Mouse (Mus musculus): ENCODE data around the gene Lrrtm3. TPM values are rescaled to one million over a fixed set of nuclear protein-coding genes. Genes with fewer than 3 reads are reported as not detected.

The Lrrtm3 gene
- polyA plus RNA-seq, 1 experiment: not detected

GRCm38 (mm10) chr10:64020347-64020746 lies 69.7 kb downstream of the Lrrtm3 start:
- Histone ChIP-seq H3K9me3 (ENCODE audit: control insufficient read depth, low read length) (peaks cover 8% of the 10 kb centered on the region), H3K4me1 (ENCODE audit: control insufficient read depth) (no peaks in the 10 kb centered on the region), H3K27me3 (ENCODE audit: control insufficient read depth) (no peaks in the 10 kb centered on the region), H3K4me3 (replicated peaks) (no peak overlapping the region), H3K36me3 (ENCODE audit: control insufficient read depth) (no peaks in the 10 kb centered on the region)
- no peak for TF ChIP-seq GATA1 (IDR thresholded peaks at IDR 0.05; ENCODE audit: low read length)
- no peak for TF ChIP-seq TAL1 (IDR thresholded peaks at IDR 0.05; ENCODE audit: low read length)

DNA sequence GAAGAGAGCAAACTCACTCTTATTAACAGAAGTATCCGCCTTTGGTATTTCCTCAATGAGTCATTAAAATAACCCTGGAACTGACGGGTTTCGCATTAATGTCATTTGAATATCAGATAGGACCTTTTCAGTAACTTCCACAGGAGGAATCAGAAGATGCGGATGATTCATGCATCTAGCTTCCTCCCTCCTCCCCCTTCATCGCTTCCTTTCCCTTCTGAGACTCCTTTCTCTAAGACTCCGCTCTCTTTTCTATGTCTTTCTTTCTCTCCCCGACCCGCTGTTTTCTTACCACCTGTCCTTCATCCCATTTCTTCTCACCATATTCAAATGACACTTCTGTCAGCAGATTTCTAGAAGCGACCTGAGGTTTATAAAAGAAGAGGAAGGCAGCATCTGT lies 88.1 kb downstream of the Lrrtm3 start:
- Histone ChIP-seq H3K27me3 (ENCODE audit: control insufficient read depth) (no peaks in the 10 kb centered on the region), H3K36me3 (ENCODE audit: control insufficient read depth) (no peaks in the 10 kb centered on the region), H3K4me3 (replicated peaks) (no peak overlapping the region), H3K9me3 (ENCODE audit: control insufficient read depth, low read length) (peaks cover 13% of the 10 kb centered on the region), H3K4me1 (ENCODE audit: control insufficient read depth) (no peaks in the 10 kb centered on the region)
- TF ChIP-seq GATA1 (IDR thresholded peaks at IDR 0.05; ENCODE audit: low read length): no peak
- TF ChIP-seq TAL1 (IDR thresholded peaks at IDR 0.05; ENCODE audit: low read length): no peak

GRCm38 (mm10) chr10:64001531-64001930 lies 88.5 kb downstream of the Lrrtm3 start:
- Histone ChIP-seq H3K4me3 (replicated peaks) (no peak overlapping the region), H3K36me3 (ENCODE audit: control insufficient read depth) (no peaks in the 10 kb centered on the region), H3K9me3 (ENCODE audit: control insufficient read depth, low read length) (peaks cover 13% of the 10 kb centered on the region), H3K27me3 (ENCODE audit: control insufficient read depth) (no peaks in the 10 kb centered on the region), H3K4me1 (ENCODE audit: control insufficient read depth) (no peaks in the 10 kb centered on the region)
- no peak for TF ChIP-seq GATA1 (IDR thresholded peaks at IDR 0.05; ENCODE audit: low read length)
- no peak for TF ChIP-seq TAL1 (IDR thresholded peaks at IDR 0.05; ENCODE audit: low read length)

DNA sequence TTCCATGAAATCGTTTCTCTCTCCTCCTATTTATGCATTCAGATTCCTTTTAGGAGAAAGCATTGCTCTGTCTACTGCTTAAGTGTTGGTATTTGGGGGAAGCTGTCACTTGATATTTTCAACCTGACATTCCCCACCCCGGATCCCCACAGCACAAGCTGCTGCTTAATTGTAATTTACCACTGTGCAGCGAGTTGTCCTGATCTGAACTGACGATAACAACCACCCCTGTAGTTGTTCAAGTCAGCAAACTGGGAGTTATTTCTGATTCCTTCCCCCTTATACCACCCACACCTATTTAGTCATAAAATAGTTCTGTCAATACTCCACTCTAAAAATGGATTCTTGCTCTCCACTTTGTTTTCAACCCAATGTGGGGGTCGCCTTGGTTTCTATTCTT lies 95.8 kb downstream of the Lrrtm3 start:
- no peaks in the 10 kb centered on the region for H3K36me3 ChIP-seq (ENCODE audit: control insufficient read depth)
- TF ChIP-seq TAL1 (IDR thresholded peaks at IDR 0.05; ENCODE audit: low read length): no peak
- TF ChIP-seq GATA1 (IDR thresholded peaks at IDR 0.05; ENCODE audit: low read length): no peak
- no peaks in the 10 kb centered on the region for H3K4me1 ChIP-seq (ENCODE audit: control insufficient read depth)
- peaks cover 8% of the 10 kb centered on the region for H3K9me3 ChIP-seq (ENCODE audit: control insufficient read depth, low read length)
- no peaks in the 10 kb centered on the region for H3K27me3 ChIP-seq (ENCODE audit: control insufficient read depth)
- H3K4me3 ChIP-seq (replicated peaks): no peak overlapping the region

GRCm38 (mm10) chr10:63985576-63985975 lies 104.5 kb downstream of the Lrrtm3 start:
- Histone ChIP-seq H3K27me3 (ENCODE audit: control insufficient read depth) (no peaks in the 10 kb centered on the region), H3K36me3 (ENCODE audit: control insufficient read depth) (no peaks in the 10 kb centered on the region), H3K4me1 (ENCODE audit: control insufficient read depth) (no peaks in the 10 kb centered on the region), H3K9me3 (ENCODE audit: control insufficient read depth, low read length) (peaks cover 19% of the 10 kb centered on the region), H3K4me3 (replicated peaks) (no peak overlapping the region)
- TF ChIP-seq GATA1 (IDR thresholded peaks at IDR 0.05; ENCODE audit: low read length): no peak
- no peak for TF ChIP-seq TAL1 (IDR thresholded peaks at IDR 0.05; ENCODE audit: low read length)

DNA sequence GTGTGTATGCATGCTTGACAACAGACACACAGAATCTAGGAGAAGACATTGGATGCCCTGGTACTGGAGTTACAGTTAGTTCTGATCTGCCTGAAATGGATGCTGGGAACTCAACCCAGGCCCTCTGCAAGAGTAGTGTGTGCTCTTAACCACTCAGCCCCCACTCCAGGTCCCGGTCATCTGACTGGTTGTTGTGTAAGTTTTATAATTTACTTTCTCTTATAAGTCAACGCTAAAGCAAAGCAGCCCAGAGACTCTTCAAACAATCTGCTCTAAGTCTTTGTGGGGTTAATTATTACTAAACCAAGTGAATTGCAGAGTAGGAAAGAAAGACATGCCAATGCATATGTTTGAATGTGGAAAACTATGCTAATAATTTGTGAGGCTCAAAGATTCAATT lies 110.7 kb downstream of the Lrrtm3 start:
- Histone ChIP-seq H3K9me3 (ENCODE audit: control insufficient read depth, low read length) (peaks cover 22% of the 10 kb centered on the region), H3K4me1 (ENCODE audit: control insufficient read depth) (no peaks in the 10 kb centered on the region), H3K27me3 (ENCODE audit: control insufficient read depth) (no peaks in the 10 kb centered on the region), H3K36me3 (ENCODE audit: control insufficient read depth) (no peaks in the 10 kb centered on the region), H3K4me3 (replicated peaks) (no peak overlapping the region)
- TF ChIP-seq TAL1 (IDR thresholded peaks at IDR 0.05; ENCODE audit: low read length): no peak

- no peaks in the 10 kb centered on the region for H3K36me3 ChIP-seq (ENCODE audit: control insufficient read depth)
- H3K27me3 ChIP-seq (ENCODE audit: control insufficient read depth): no peaks in the 10 kb centered on the region
- peaks cover 20% of the 10 kb centered on the region for H3K9me3 ChIP-seq (ENCODE audit: control insufficient read depth, low read length)
- H3K4me1 ChIP-seq (ENCODE audit: control insufficient read depth): no peaks in the 10 kb centered on the region
- TF ChIP-seq TAL1 (IDR thresholded peaks at IDR 0.05; ENCODE audit: low read length) (no peak), GATA1 (IDR thresholded peaks at IDR 0.05; ENCODE audit: low read length) (no peak)
- no peak overlapping the region for H3K4me3 ChIP-seq (replicated peaks)
Measured at GRCm38 (mm10) chr10:63978969-63979368, 111.1 kb downstream of the Lrrtm3 start.

- no peaks in the 10 kb centered on the region for H3K4me1 ChIP-seq (ENCODE audit: control insufficient read depth)
- TF ChIP-seq TAL1 (IDR thresholded peaks at IDR 0.05; ENCODE audit: low read length) (no peak), GATA1 (IDR thresholded peaks at IDR 0.05; ENCODE audit: low read length) (no peak)
- peaks cover 20% of the 10 kb centered on the region for H3K9me3 ChIP-seq (ENCODE audit: control insufficient read depth, low read length)
- H3K4me3 ChIP-seq (replicated peaks): no peak overlapping the region
- no peaks in the 10 kb centered on the region for H3K36me3 ChIP-seq (ENCODE audit: control insufficient read depth)
- H3K27me3 ChIP-seq (ENCODE audit: control insufficient read depth): no peaks in the 10 kb centered on the region
Measured at GRCm38 (mm10) chr10:63978535-63978934, 111.5 kb downstream of the Lrrtm3 start.

DNA sequence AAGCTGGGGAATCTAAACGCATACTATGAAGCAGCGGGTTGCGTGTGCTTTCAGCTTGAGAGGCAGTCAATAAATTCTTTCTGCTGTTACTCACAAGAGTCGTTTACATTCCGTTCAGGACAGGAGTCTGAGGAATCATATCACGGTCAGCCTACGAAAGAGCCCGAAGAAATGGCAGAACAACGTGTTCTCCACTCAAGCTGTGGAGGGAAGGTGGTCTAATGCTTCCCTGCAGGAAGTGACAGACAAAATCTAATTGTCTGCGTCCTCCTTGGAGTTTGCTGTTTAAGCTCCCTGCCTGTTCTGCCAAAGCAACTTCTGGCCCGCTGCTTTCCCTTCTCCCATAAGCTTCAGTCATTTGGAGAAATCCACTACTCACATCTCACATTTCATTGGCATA lies 112.0 kb downstream of the Lrrtm3 start:
- no peaks in the 10 kb centered on the region for H3K36me3 ChIP-seq (ENCODE audit: control insufficient read depth)
- TF ChIP-seq GATA1 (IDR thresholded peaks at IDR 0.05; ENCODE audit: low read length) (no peak), TAL1 (IDR thresholded peaks at IDR 0.05; ENCODE audit: low read length) (no peak)
- H3K9me3 ChIP-seq (ENCODE audit: control insufficient read depth, low read length): peaks cover 16% of the 10 kb centered on the region

DNA sequence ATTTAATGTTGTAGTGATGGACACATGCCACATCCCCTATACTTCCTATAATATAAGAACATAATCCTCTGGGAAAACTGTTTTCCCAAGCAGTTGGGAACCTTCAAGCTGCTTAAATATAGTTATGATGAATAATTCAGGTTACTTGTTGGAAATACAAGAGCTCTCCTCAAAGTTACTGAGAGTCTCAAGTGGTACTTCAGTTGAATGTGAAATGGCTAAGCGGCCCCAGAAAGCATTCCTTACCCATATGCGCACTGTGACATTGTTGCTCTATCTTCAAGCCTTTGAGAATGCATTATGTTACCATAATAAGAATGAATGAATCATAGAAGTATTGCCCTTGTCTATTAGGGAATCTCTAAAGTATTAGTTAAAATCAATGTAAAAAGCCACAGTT lies 117.8 kb downstream of the Lrrtm3 start:
- TF ChIP-seq TAL1 (IDR thresholded peaks at IDR 0.05; ENCODE audit: low read length): no peak
- no peak for TF ChIP-seq GATA1 (IDR thresholded peaks at IDR 0.05; ENCODE audit: low read length)
- Histone ChIP-seq H3K27me3 (ENCODE audit: control insufficient read depth) (no peaks in the 10 kb centered on the region), H3K36me3 (ENCODE audit: control insufficient read depth) (no peaks in the 10 kb centered on the region)

More for the DNA sequence above, 112.0 kb downstream of the Lrrtm3 start:
- no peaks in the 10 kb centered on the region for H3K4me1 ChIP-seq (ENCODE audit: control insufficient read depth)
- H3K27me3 ChIP-seq (ENCODE audit: control insufficient read depth): no peaks in the 10 kb centered on the region
- H3K4me3 ChIP-seq (replicated peaks): no peak overlapping the region

More for the DNA sequence above, 117.8 kb downstream of the Lrrtm3 start:
- H3K4me3 ChIP-seq (replicated peaks): no peak overlapping the region
- no peaks in the 10 kb centered on the region for H3K4me1 ChIP-seq (ENCODE audit: control insufficient read depth)
- peaks cover 5% of the 10 kb centered on the region for H3K9me3 ChIP-seq (ENCODE audit: control insufficient read depth, low read length)

All from erythroblast, embryonic 14.5 days (primary cell).